Mouse (Mus musculus) v-Abl transformed pro-B cells (cell line): ENCODE data around the gene Gm28308.

ENCODE experiments used
- in situ Hi-C, 2 experiments: fragments of 400-800 bp; cut with MboI; formaldehyde crosslinking; loops; one replicate each; pipeline ENCODE4 v1.15.1; 2025; ENCODE audit not compliant: unreplicated experiment in 2 of 2

Gene Gm28308

GRCm38 (mm10) chr6:52164626-52165440, 48.3 kb downstream of the Gm28308 start, which contains the start of gene Hoxa2:
Hoxa2 (minus strand) TSS chr6:52164831.
- in situ Hi-C loops: no loop called here

- in situ Hi-C loops: no loop called here
Observed at GRCm38 (mm10) chr6:52164051-52164625, 49.0 kb downstream of the Gm28308 start.

- in situ Hi-C loops: no loop called here
Observed at GRCm38 (mm10) chr6:52163366-52164031, 49.6 kb downstream of the Gm28308 start.

GRCm38 (mm10) chr6:52162611-52163365, 50.4 kb downstream of the Gm28308 start:
- in situ Hi-C loops: no loop called here

GRCm38 (mm10) chr6:52162093-52162380, 51.1 kb downstream of the Gm28308 start:
- in situ Hi-C loops: no loop called here

- in situ Hi-C loops: no loop called here
Observed at GRCm38 (mm10) chr6:52161336-52162092, 51.6 kb downstream of the Gm28308 start.

- in situ Hi-C loops: no loop called here
Observed at GRCm38 (mm10) chr6:52160511-52161335, 52.4 kb downstream of the Gm28308 start.

- in situ Hi-C loops: no loop called here
Observed at GRCm38 (mm10) chr6:52159979-52160378, 53.2 kb downstream of the Gm28308 start.

- in situ Hi-C loops: no loop called here
Observed at GRCm38 (mm10) chr6:52159164-52159761, 53.9 kb downstream of the Gm28308 start.

GRCm38 (mm10) chr6:52158276-52159051, 54.7 kb downstream of the Gm28308 start, which contains the start of gene Hoxa1:
Hoxa1 (minus strand) TSS chr6:52158317.
- in situ Hi-C loops: no loop called here

- in situ Hi-C loops: no loop called here
Observed at GRCm38 (mm10) chr6:52157466-52158275, 55.5 kb downstream of the Gm28308 start.

- in situ Hi-C loops: no loop called here
Observed at GRCm38 (mm10) chr6:52156551-52157200, 56.5 kb downstream of the Gm28308 start.

GRCm38 (mm10) chr6:52155471-52155870, 57.7 kb downstream of the Gm28308 start:
- in situ Hi-C loops: no loop called here

GRCm38 (mm10) chr6:52154044-52154443, 59.1 kb downstream of the Gm28308 start:
- in situ Hi-C loops: no loop called here

- in situ Hi-C loops: no loop called here
Observed at GRCm38 (mm10) chr6:52153270-52153669, 59.9 kb downstream of the Gm28308 start.

- in situ Hi-C loops: no loop called here
Observed at GRCm38 (mm10) chr6:52152226-52153193, 60.6 kb downstream of the Gm28308 start.
